Mouse (Mus musculus) right cerebral cortex, postnatal 10 days (tissue): ENCODE results near the gene Myo9a.
"Not testable (repeated sequence)": the region's sequence is repeated elsewhere in the genome, so short reads cannot be mapped to it uniquely, and the experiment has no call there.

Source experiments
- DNase-seq, 2 experiments: peaks; one replicate each; pipeline ENCODE4 v3.0.0; 2021; ENCODE audit warnings: low spot score in 2 of 2

Gene Myo9a

GRCm38 (mm10) chr9:59751066-59751581 lies 428 bp downstream of the Myo9a start:
- peak; percentile 74 to 81 for DNase-seq

- DNase-seq = no peak
Measured at GRCm38 (mm10) chr9:59751966-59752365, 1.3 kb downstream of the Myo9a start.

GRCm38 (mm10) chr9:59755199-59755598 lies 4.5 kb downstream of the Myo9a start:
- no peak for DNase-seq

GRCm38 (mm10) chr9:59757016-59757415 lies 6.3 kb downstream of the Myo9a start:
- DNase-seq = not testable (repeated sequence)

GRCm38 (mm10) chr9:59760515-59760914 lies 9.8 kb downstream of the Myo9a start:
- DNase-seq = no peak

- not testable (repeated sequence) for DNase-seq
Measured at GRCm38 (mm10) chr9:59766966-59767461, 16.3 kb downstream of the Myo9a start.

- DNase-seq = not testable (repeated sequence)
Measured at GRCm38 (mm10) chr9:59806046-59806774, 55.5 kb downstream of the Myo9a start.

GRCm38 (mm10) chr9:59884551-59884950 lies 133.9 kb downstream of the Myo9a start:
- DNase-seq = peak in 1 of 2 experiments; percentile 21

GRCm38 (mm10) chr9:59903382-59903781 lies 152.7 kb downstream of the Myo9a start:
- no peak for DNase-seq

- DNase-seq = no peak
Measured at GRCm38 (mm10) chr9:59914761-59915160, 164.1 kb downstream of the Myo9a start.

GRCm38 (mm10) chr9:59930248-59930647 lies 179.6 kb downstream of the Myo9a start:
- no peak for DNase-seq

GRCm38 (mm10) chr9:59935866-59936265 lies 185.2 kb downstream of the Myo9a start:
- not testable (repeated sequence) for DNase-seq

- DNase-seq = peak in 1 of 2 experiments; percentile 24
Measured at GRCm38 (mm10) chr9:59938529-59938928, 187.8 kb downstream of the Myo9a start.

GRCm38 (mm10) chr9:59939691-59940090 lies 189.0 kb downstream of the Myo9a start:
- DNase-seq = no peak

- DNase-seq = no peak
Measured at GRCm38 (mm10) chr9:59940913-59941884, 190.5 kb downstream of the Myo9a start.

- DNase-seq = no peak
Measured at GRCm38 (mm10) chr9:59941885-59942350, 191.2 kb downstream of the Myo9a start.

- DNase-seq = no peak
Measured at GRCm38 (mm10) chr9:59942501-59943085, 191.9 kb downstream of the Myo9a start.

GRCm38 (mm10) chr9:59943826-59944225 lies 193.1 kb downstream of the Myo9a start:
- DNase-seq = no peak

GRCm38 (mm10) chr9:59945241-59945640 lies 194.5 kb downstream of the Myo9a start:
- no peak for DNase-seq

- DNase-seq = peak in 1 of 2 experiments; percentile 19
Measured at GRCm38 (mm10) chr9:59947271-59947670, 196.6 kb downstream of the Myo9a start.

GRCm38 (mm10) chr9:59948226-59948625 lies 197.5 kb downstream of the Myo9a start:
- DNase-seq = peak in 1 of 2 experiments; percentile 17
